Mouse (Mus musculus): ENCODE measurements at regions not wholly inside any gene's neighbourhood (a gene's known extent, or its start where the extent isn't known, plus 50 kb on each side); places are given as distances from the start of the nearest gene placed in this dataset.

- TF ChIP-seq EP300 (IDR thresholded peaks at IDR 0.05; ENCODE audit: low read depth) (no peak), CTCF (IDR thresholded peaks at IDR 0.05; ENCODE audit: low read depth) (no peak)
- no peaks in the 10 kb centered on the region for H3K9me3 ChIP-seq (ENCODE audit: control insufficient read depth, low read length)
- H3K4me1 ChIP-seq (replicated peaks; ENCODE audit: control insufficient read depth in 2 of 2, insufficient read depth in 2 of 2, low read length in 1 of 2): peaks cover 0 to 33% of the 10 kb centered on the region in 2 experiments; a peak in 3 of 4 replicates
- no peak overlapping the region for H3K4me2 ChIP-seq (ENCODE audit: low read depth)
- 25% methylated on average over 18 of the region's 18 CpGs for WGBS (ENCODE audit: insufficient replicate concordance)
- no peak overlapping the region for H3K27ac ChIP-seq
- H3K36me3 ChIP-seq (replicated peaks; ENCODE audit: control insufficient read depth, insufficient read depth, low read depth): no peaks in the 10 kb centered on the region
- peaks cover 11% of the 10 kb centered on the region for H3K27me3 ChIP-seq (ENCODE audit: control insufficient read depth, insufficient read depth, low read length)
- no peak overlapping the region for H3K9ac ChIP-seq (replicated peaks)
- no peak overlapping the region for H3K4me3 ChIP-seq (ENCODE audit: insufficient read depth in 1 of 2, low read depth in 2 of 2, low read length in 2 of 2)
- ATAC-seq (ENCODE audit: insufficient read depth): no peak
- no peak for DNase-seq (ENCODE audit: low read depth in 3 of 3, low spot score in 3 of 3)
Measured at GRCm38 (mm10) chr8:10925582-10926517, 82.4 kb downstream of the Irs2 start.

DNA sequence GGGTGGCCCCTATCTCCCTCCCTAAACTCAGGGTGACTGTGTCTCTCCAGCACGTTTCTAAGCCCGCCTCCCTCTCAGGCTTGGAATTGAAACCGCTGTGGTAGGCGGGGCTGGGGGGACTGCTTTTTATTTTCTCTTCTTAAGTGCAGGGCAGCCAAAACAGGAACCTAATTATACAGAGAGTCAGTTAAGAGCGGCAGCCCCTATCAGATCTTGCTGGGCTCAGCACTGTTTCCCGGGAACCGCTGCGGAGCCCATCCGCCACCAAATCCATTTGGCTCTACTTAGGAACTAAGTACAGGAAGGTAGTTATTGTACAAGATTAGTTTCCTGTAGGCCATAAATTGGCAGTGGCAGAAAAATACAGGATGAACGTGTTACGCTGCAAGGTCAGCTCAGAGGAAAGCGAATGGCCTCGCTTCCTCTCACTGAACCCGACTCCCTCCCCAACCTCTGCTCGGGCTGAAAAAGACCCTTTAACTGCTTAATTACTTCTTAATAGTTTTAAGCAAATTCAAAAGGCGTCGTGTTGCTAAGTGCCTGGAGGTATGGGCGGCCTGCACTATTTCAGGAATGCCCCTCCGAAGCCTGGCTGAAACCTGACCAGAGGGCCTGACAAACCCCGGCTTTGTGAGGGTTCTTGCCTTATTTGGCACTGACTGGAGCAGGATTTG is 83.6 kb downstream of the Irs2 start:
- peak in 2 of 3 experiments; percentile 28 to 31 for DNase-seq (ENCODE audit: low read depth in 3 of 3, low spot score in 3 of 3)
- no peak for TF ChIP-seq EP300 (IDR thresholded peaks at IDR 0.05; ENCODE audit: low read depth)
- TF ChIP-seq CTCF (IDR thresholded peaks at IDR 0.05; ENCODE audit: low read depth): no peak

GRCm38 (mm10) chr8:10924001-10924490 is 84.2 kb downstream of the Irs2 start:
- H3K9me3 ChIP-seq (ENCODE audit: control insufficient read depth, low read length): no peaks in the 10 kb centered on the region
- peak overlapping the region; percentile 48; the same call in 1 of the 2 replicates for H3K4me2 ChIP-seq (ENCODE audit: low read depth)
- H3K27me3 ChIP-seq (ENCODE audit: control insufficient read depth, insufficient read depth, low read length): peaks cover 11% of the 10 kb centered on the region
- WGBS (ENCODE audit: insufficient replicate concordance): 4% methylated on average over 3 of the region's 3 CpGs
- TF ChIP-seq CTCF (IDR thresholded peaks at IDR 0.05; ENCODE audit: low read depth) (no peak), EP300 (IDR thresholded peaks at IDR 0.05; ENCODE audit: low read depth) (no peak)
- no peak overlapping the region for H3K4me3 ChIP-seq (ENCODE audit: insufficient read depth in 1 of 2, low read depth in 2 of 2, low read length in 2 of 2)
- DNase-seq (ENCODE audit: low read depth in 3 of 3, low spot score in 3 of 3) (no peak), ATAC-seq (ENCODE audit: insufficient read depth) (no peak; the same call in 1 of the 2 replicates)
- H3K4me1 ChIP-seq (replicated peaks; ENCODE audit: control insufficient read depth in 2 of 2, insufficient read depth in 2 of 2, low read length in 1 of 2): peaks cover 0 to 33% of the 10 kb centered on the region in 2 experiments; a peak in 3 of 4 replicates
- no peak overlapping the region for H3K27ac ChIP-seq
- no peak overlapping the region for H3K9ac ChIP-seq (replicated peaks)
- H3K36me3 ChIP-seq (replicated peaks; ENCODE audit: control insufficient read depth, insufficient read depth, low read depth): no peaks in the 10 kb centered on the region

More for the DNA sequence above, 83.6 kb downstream of the Irs2 start:
- Histone ChIP-seq H3K9ac (replicated peaks) (no peak overlapping the region), H3K27ac (no peak overlapping the region), H3K9me3 (ENCODE audit: control insufficient read depth, low read length) (no peaks in the 10 kb centered on the region), H3K4me3 (ENCODE audit: insufficient read depth in 1 of 2, low read depth in 2 of 2, low read length in 2 of 2) (peak overlapping the region; percentile 8 to 11; a peak in 3 of 4 replicates), H3K27me3 (ENCODE audit: control insufficient read depth, insufficient read depth, low read length) (peaks cover 11% of the 10 kb centered on the region), H3K4me1 (replicated peaks; ENCODE audit: control insufficient read depth in 2 of 2, insufficient read depth in 2 of 2, low read length in 1 of 2) (peaks cover 0 to 33% of the 10 kb centered on the region in 2 experiments; a peak in 3 of 4 replicates), H3K36me3 (replicated peaks; ENCODE audit: control insufficient read depth, insufficient read depth, low read depth) (no peaks in the 10 kb centered on the region), H3K4me2 (ENCODE audit: low read depth) (peak overlapping the region; percentile 48)
- 4% methylated on average over 20 of the region's 20 CpGs for WGBS (ENCODE audit: insufficient replicate concordance)
- ATAC-seq (ENCODE audit: insufficient read depth): peak; percentile 53; the same call in 1 of the 2 replicates

GRCm38 (mm10) chr8:10923071-10924000 is 84.9 kb downstream of the Irs2 start:
- TF ChIP-seq CTCF (IDR thresholded peaks at IDR 0.05; ENCODE audit: low read depth) (no peak), EP300 (IDR thresholded peaks at IDR 0.05; ENCODE audit: low read depth) (no peak)

More at GRCm38 (mm10) chr8:10923071-10924000, 84.9 kb downstream of the Irs2 start:
- DNase-seq (ENCODE audit: low read depth in 3 of 3, low spot score in 3 of 3) (no peak), ATAC-seq (ENCODE audit: insufficient read depth) (peak; percentile 4; the same call in 1 of the 2 replicates)
- Histone ChIP-seq H3K4me3 (ENCODE audit: insufficient read depth in 1 of 2, low read depth in 2 of 2, low read length in 2 of 2) (no peak overlapping the region), H3K9ac (replicated peaks) (no peak overlapping the region), H3K27ac (no peak overlapping the region), H3K4me1 (replicated peaks; ENCODE audit: control insufficient read depth in 2 of 2, insufficient read depth in 2 of 2, low read length in 1 of 2) (peaks cover 0 to 33% of the 10 kb centered on the region in 2 experiments; a peak in 3 of 4 replicates), H3K36me3 (replicated peaks; ENCODE audit: control insufficient read depth, insufficient read depth, low read depth) (no peaks in the 10 kb centered on the region), H3K9me3 (ENCODE audit: control insufficient read depth, low read length) (no peaks in the 10 kb centered on the region), H3K27me3 (ENCODE audit: control insufficient read depth, insufficient read depth, low read length) (peaks cover 11% of the 10 kb centered on the region), H3K4me2 (ENCODE audit: low read depth) (peak overlapping the region; percentile 48; the same call in 1 of the 2 replicates)
- 42% methylated on average over 19 of the region's 19 CpGs for WGBS (ENCODE audit: insufficient replicate concordance)
